Mouse (Mus musculus): ENCODE results near the gene DXBay18.
"Not testable (repeated sequence)": the region's sequence is repeated elsewhere in the genome, so short reads cannot be mapped to it uniquely, and the experiment has no call there.

- TF ChIP-seq USF1 (IDR thresholded peaks at IDR 0.05; ENCODE audit: low read depth); CTCF (IDR thresholded peaks at IDR 0.05; ENCODE audit: control insufficient read depth, insufficient read depth, insufficient read length): not testable (repeated sequence)
These were observed 52.2 kb downstream of the DXBay18 start, which contains the start of gene Xlr3a for GRCm38 (mm10) chrX:73096941-73097508.
